Comparison of ENCODE assay signal across 10 mouse cellular contexts in genomic region chr15:83447791-83448544, GRCm38 (mm10). TPM values are rescaled to one million over a fixed set of nuclear protein-coding genes. Genes with fewer than 3 reads are reported as not detected.
DNase-seq lines count a peak whose midpoint lies in the region; ATAC-seq and TF ChIP-seq lines count a peak whose summit lies in the region.
"Had no signal": no experiment of that assay in that cellular context is flagged by ENCODE, and none has a peak within 500 bp of the region (broad histone marks: within the 10 kb centered on the region; RNA-seq: fewer than 3 reads in every experiment).

No protein-coding gene starts in this region.

- ATAC-seq in megakaryocyte, adult 5-6 weeks (ENCODE audit: poor library complexity, severe bottlenecking), result peak; percentile 31
- ATAC-seq in activated CD4-positive, CD25-positive, alpha-beta regulatory T cell, adult 4 months, result no peak
- ATAC-seq in kidney, embryonic 16.5 days (ENCODE audit: low FRiP score, low TSS enrichment), result no peak

- in situ Hi-C loops in CH12.LX (cut with MboI; ENCODE audit: low pct_ligation_motif_present, low pct_unique_long_range_greater_than_20kb, low sequenced_read_pairs), result no loop called here

- peaks cover 21% of the 10 kb centered on the region for H3K79me2 ChIP-seq in CH12.LX (replicated peaks; ENCODE audit: control insufficient read depth, extremely low read depth, insufficient read depth, poor library complexity, severe bottlenecking)

- no peaks in the 10 kb centered on the region for H3K27me3 ChIP-seq in CH12.LX (replicated peaks)
- no peaks in the 10 kb centered on the region for H3K27me3 ChIP-seq in midbrain, embryonic 10.5 days (ENCODE audit: low read depth, poor library complexity, severe bottlenecking)
- H3K27me3 ChIP-seq in kidney, embryonic 16.5 days (ENCODE audit: insufficient read depth, low read length), result no peaks in the 10 kb centered on the region

- TF ChIP-seq POLR2A in CH12.LX (IDR thresholded peaks at IDR 0.05; ENCODE audit: low read depth, low read length), result no peak

- no peak for TF ChIP-seq EP300 in CH12.LX (IDR thresholded peaks at IDR 0.05; ENCODE audit: low read length)

- H3K4me2 ChIP-seq in CH12.LX (ENCODE audit: insufficient read depth, low read depth, poor library complexity, severe bottlenecking), result no peak overlapping the region
- no peak overlapping the region for H3K4me2 ChIP-seq in kidney, embryonic 16.5 days (replicated peaks; ENCODE audit: low read depth, low read length)

- WGBS in midbrain, embryonic 10.5 days, result 72% methylated on average over 10 of the region's 10 CpGs
- 61% methylated on average over 10 of the region's 10 CpGs for WGBS in kidney, embryonic 16.5 days

- dilution Hi-C loops in CH12.LX (cut with MboI; ENCODE audit: extremely low pct_ligation_motif_present, extremely low pct_unique_long_range_greater_than_20kb, low sequenced_read_pairs), result no loop called here

- no peak for TF ChIP-seq CTCF in CH12.LX (conservative IDR thresholded peaks at IDR 0.05 in 1 of 2, IDR thresholded peaks at IDR 0.05 in 1 of 2; ENCODE audit: low read depth in 2 of 2, low read length in 2 of 2)

- H3K36me3 ChIP-seq in CH12.LX (replicated peaks in 1 of 2; ENCODE audit: control insufficient read depth in 1 of 2, insufficient read depth in 1 of 2, low read length in 1 of 2), result peaks cover 0 to 29% of the 10 kb centered on the region in 2 experiments
- H3K36me3 ChIP-seq in midbrain, embryonic 10.5 days, result no peaks in the 10 kb centered on the region
- H3K36me3 ChIP-seq in kidney, embryonic 16.5 days (ENCODE audit: insufficient read depth, low read length), result no peaks in the 10 kb centered on the region

- H3K9ac ChIP-seq in CH12.LX (ENCODE audit: insufficient read depth, low read depth), result no peak overlapping the region
- H3K9ac ChIP-seq in kidney, embryonic 16.5 days (replicated peaks; ENCODE audit: low read length), result no peak overlapping the region

- no peak for TF ChIP-seq RAD21 in CH12.LX (IDR thresholded peaks at IDR 0.05; ENCODE audit: low read depth, low read length)

- DNase-seq in heart, adult 11 months, result peak; percentile 92
- no peak for DNase-seq in heart, adult 18-20 months
- peak; percentile 63 for DNase-seq in CH12.LX (ENCODE audit: extremely low read depth)
- DNase-seq in layer of hippocampus, adult 18-20 months (ENCODE audit: low spot score in 2 of 2), result peak; percentile 76 to 87
- no peak for DNase-seq in midbrain, embryonic 10.5 days (ENCODE audit: low spot score)
- DNase-seq: embryo, embryonic 11 days; retina, postnatal 1 day had no signal

- no peak overlapping the region for H3K27ac ChIP-seq in CH12.LX (ENCODE audit: insufficient read depth, low read depth)
- H3K27ac ChIP-seq in midbrain, embryonic 10.5 days (replicated peaks), result no peak overlapping the region
- no peak overlapping the region for H3K27ac ChIP-seq in kidney, embryonic 16.5 days (ENCODE audit: low read length)

- no peaks in the 10 kb centered on the region for H3K9me3 ChIP-seq in CH12.LX (replicated peaks; ENCODE audit: low read length)
- no peaks in the 10 kb centered on the region for H3K9me3 ChIP-seq in midbrain, embryonic 10.5 days (replicated peaks)
- no peaks in the 10 kb centered on the region for H3K9me3 ChIP-seq in kidney, embryonic 16.5 days (ENCODE audit: low read length)

- no peak overlapping the region for H3K4me3 ChIP-seq in CH12.LX (replicated peaks in 1 of 3; ENCODE audit: low read depth in 2 of 3, low read length in 2 of 3, poor library complexity in 1 of 3)
- H3K4me3 ChIP-seq in midbrain, embryonic 10.5 days, result no peak overlapping the region
- H3K4me3 ChIP-seq in kidney, embryonic 16.5 days (ENCODE audit: low read length), result no peak overlapping the region

- H3K4me1 ChIP-seq in CH12.LX (ENCODE audit: control insufficient read depth in 1 of 2, insufficient read depth in 2 of 2), result peaks cover 24 to 97% of the 10 kb centered on the region in 2 experiments
- peaks cover 39% of the 10 kb centered on the region for H3K4me1 ChIP-seq in midbrain, embryonic 10.5 days
- H3K4me1 ChIP-seq in kidney, embryonic 16.5 days (ENCODE audit: insufficient read depth, low read length), result peaks cover 38% of the 10 kb centered on the region

TF ChIP-seq in CH12.LX, 34 proteins besides CTCF, POLR2A, EP300 and RAD21:
- TF ChIP-seq ZMIZ1 (IDR thresholded peaks at IDR 0.05; ENCODE audit: low read depth, low read length), result no peak
- TF ChIP-seq ETS1 (conservative IDR thresholded peaks at IDR 0.05; ENCODE audit: low read depth, low read length), result peak; percentile 31
- TF ChIP-seq SIN3A (IDR thresholded peaks at IDR 0.05; ENCODE audit: low read length), result peak; percentile 56; the same call in 1 of the 2 replicates
- no peak for TF ChIP-seq ZKSCAN1 (IDR thresholded peaks at IDR 0.05; ENCODE audit: borderline replicate concordance, low read depth, low read length)
- no peak for TF ChIP-seq USF1 (IDR thresholded peaks at IDR 0.05; ENCODE audit: low read depth, low read length)
- 0 out of 2 replicates have a peak, but pooled peaks have one; percentile 30 for TF ChIP-seq BHLHE40 (IDR thresholded peaks at IDR 0.05; ENCODE audit: low read depth, low read length)
- TF ChIP-seq MEF2A (IDR thresholded peaks at IDR 0.05; ENCODE audit: borderline replicate concordance, low read depth, low read length), result 0 out of 2 replicates have a peak, but pooled peaks have one; percentile 37
- TF ChIP-seq CHD1 (IDR thresholded peaks at IDR 0.05; ENCODE audit: low read depth, low read length), result no peak
- no peak for TF ChIP-seq ELF1 (IDR thresholded peaks at IDR 0.05; ENCODE audit: low read depth, low read length)
- TF ChIP-seq MXI1 (IDR thresholded peaks at IDR 0.05; ENCODE audit: low read depth, low read length), result peak; percentile 58; the same call in 1 of the 2 replicates
TF ChIP-seq in CH12.LX: peak in this region for 5.

RNA-seq across cellular contexts. Expression of gene Pacsin2, which starts 16.4 kb away (rescaled TPM):
- total RNA-seq in heart, adult 18-20 months (2021), result 100 to 1,000 TPM; 232 to 280 TPM
- total RNA-seq in CH12.LX (2012; rRNA removed) (47.9 and 48.4 TPM in 2 replicates), CH12.LX (2014; rRNA removed) (53.6 and 53.7 TPM in 2 replicates)
- polyA plus RNA-seq in CH12.LX (2012; ENCODE audit: insufficient read length, low read depth), result 85.5 and 99.3 TPM in 2 replicates
- total RNA-seq in layer of hippocampus, adult 18-20 months (2021), result 100 to 1,000 TPM; 101 to 106 TPM
- 71.9 and 75.0 TPM in 2 replicates for total RNA-seq in megakaryocyte, adult 5-6 weeks (2015)
- 112 and 115 TPM in 2 replicates for total RNA-seq in megakaryocyte, adult 5-6 weeks (2017)
- polyA plus RNA-seq in activated CD4-positive, CD25-positive, alpha-beta regulatory T cell, adult 4 months (2017; shearing (Covaris generic)), result 10 to 100 TPM; 21.2 to 24.9 TPM
- 55.6 TPM in 2 replicates for polyA plus RNA-seq in midbrain, embryonic 10.5 days (2016; fragmentation: Nextera tagmentation; extraction: Ambion mirVana)
- polyA plus RNA-seq in kidney, embryonic 16.5 days (2015; fragmentation: Nextera tagmentation; extraction: Ambion mirVana), result 85.4 and 92.0 TPM in 2 replicates

Comparison
In these comparisons a context has a peak if more than half of its experiments do, and no peak if none do; other contexts are left out.
1. DNase-seq: peak in heart, adult 11 months (single experiment), CH12.LX (single experiment) and layer of hippocampus, adult 18-20 months (2 of 2); none in heart, adult 18-20 months (0 of 2) and midbrain, embryonic 10.5 days (single experiment).